Mouse (Mus musculus) megakaryocyte, embryonic 14.5 days (primary cell): ENCODE measurements around the gene Pepd. TPM values are rescaled to one million over a fixed set of nuclear protein-coding genes. Genes with fewer than 3 reads are reported as not detected.

ENCODE experiments used
- H3K27me3 ChIP-seq: replicated peaks from 2 replicates; pipeline ENCODE3; 2012; ENCODE audit warnings: inconsistent platforms
- H3K36me3 ChIP-seq: replicated peaks from 2 replicates; pipeline ENCODE3; 2012; ENCODE audit warnings: low read length, inconsistent platforms, mixed read lengths
- H3K4me1 ChIP-seq: 2 replicates; pipeline ENCODE4 v1.6.1; 2012; ENCODE audit warnings: inconsistent platforms
- H3K4me3 ChIP-seq: replicated peaks from 2 replicates; pipeline ENCODE3; 2012; ENCODE audit warnings: moderate library complexity, mild to moderate bottlenecking, inconsistent platforms
- H3K9me3 ChIP-seq: 2 replicates; pipeline ENCODE4 v1.6.1; 2012; ENCODE audit warnings: inconsistent platforms
- FLI1 ChIP-seq: IDR thresholded peaks from 2 replicates; pipeline ENCODE4 v1.6.1; 2012; ENCODE audit warnings: low read length, inconsistent platforms, mixed read lengths
- GATA1 ChIP-seq: IDR thresholded peaks from 3 replicates; pipeline ENCODE4 v1.6.1; 2012; ENCODE audit warnings: mixed read lengths, low read length, inconsistent platforms, borderline replicate concordance
- polyA plus RNA-seq: library from polyadenylated mRNA; stranded (reverse); fragments of >175 nt; gene quantifications from 2 replicates; pipeline ENCODE4 v1.2.3, GENCODE M21; 2012; ENCODE audit warnings: low replicate concordance; ENCODE audit not compliant: insufficient read depth

The Pepd gene
- polyA plus RNA-seq, 1 experiment: 8.1 TPM

GRCm38 (mm10) chr7:35057569-35057968 lies 145.4 kb downstream of the Pepd start:
- Histone ChIP-seq H3K4me3 (no peak overlapping the region), H3K36me3 (peaks cover 12% of the 10 kb centered on the region), H3K27me3 (peaks cover 2% of the 10 kb centered on the region), H3K9me3 (peaks cover 13% of the 10 kb centered on the region), H3K4me1 (peaks cover 39% of the 10 kb centered on the region)
- TF ChIP-seq FLI1 (no peak), GATA1 (no peak)

- H3K36me3 ChIP-seq: peaks cover 5% of the 10 kb centered on the region
- H3K9me3 ChIP-seq: peaks cover 13% of the 10 kb centered on the region
- no peak for TF ChIP-seq GATA1
- TF ChIP-seq FLI1: no peak
- peaks cover 32% of the 10 kb centered on the region for H3K4me1 ChIP-seq
- H3K27me3 ChIP-seq: peaks cover 2% of the 10 kb centered on the region
- H3K4me3 ChIP-seq: no peak overlapping the region
Measured at GRCm38 (mm10) chr7:35058329-35058728, 146.2 kb downstream of the Pepd start.

GRCm38 (mm10) chr7:35059467-35059866 lies 147.3 kb downstream of the Pepd start:
- no peak overlapping the region for H3K4me3 ChIP-seq
- H3K9me3 ChIP-seq: peaks cover 14% of the 10 kb centered on the region
- peaks cover 2% of the 10 kb centered on the region for H3K27me3 ChIP-seq
- H3K4me1 ChIP-seq: peaks cover 29% of the 10 kb centered on the region
- TF ChIP-seq FLI1 (no peak), GATA1 (no peak)
- H3K36me3 ChIP-seq: no peaks in the 10 kb centered on the region

GRCm38 (mm10) chr7:35064286-35065258 lies 152.4 kb downstream of the Pepd start:
- H3K36me3 ChIP-seq: no peaks in the 10 kb centered on the region
- no peak for TF ChIP-seq FLI1
- TF ChIP-seq GATA1: no peak
- H3K4me3 ChIP-seq: no peak overlapping the region
- H3K4me1 ChIP-seq: peaks cover 24% of the 10 kb centered on the region
- peaks cover 2% of the 10 kb centered on the region for H3K27me3 ChIP-seq
- H3K9me3 ChIP-seq: peaks cover 27% of the 10 kb centered on the region

- Histone ChIP-seq H3K27me3 (peaks cover 2% of the 10 kb centered on the region), H3K4me3 (no peak overlapping the region), H3K4me1 (peaks cover 33% of the 10 kb centered on the region), H3K9me3 (peaks cover 17% of the 10 kb centered on the region), H3K36me3 (no peaks in the 10 kb centered on the region)
- TF ChIP-seq GATA1 (no peak), FLI1 (no peak)
Measured at GRCm38 (mm10) chr7:35065958-35066357, 153.8 kb downstream of the Pepd start.

GRCm38 (mm10) chr7:35066640-35067212 lies 154.5 kb downstream of the Pepd start:
- peaks cover 34% of the 10 kb centered on the region for H3K4me1 ChIP-seq
- TF ChIP-seq FLI1 (no peak), GATA1 (no peak)

GRCm38 (mm10) chr7:35076645-35077044 lies 164.5 kb downstream of the Pepd start:
- Histone ChIP-seq H3K4me3 (no peak overlapping the region), H3K27me3 (no peaks in the 10 kb centered on the region), H3K4me1 (peaks cover 21% of the 10 kb centered on the region), H3K9me3 (no peaks in the 10 kb centered on the region), H3K36me3 (no peaks in the 10 kb centered on the region)
- no peak for TF ChIP-seq GATA1
- TF ChIP-seq FLI1: no peak

More at GRCm38 (mm10) chr7:35066640-35067212, 154.5 kb downstream of the Pepd start:
- Histone ChIP-seq H3K27me3 (peaks cover 2% of the 10 kb centered on the region), H3K36me3 (no peaks in the 10 kb centered on the region), H3K4me3 (no peak overlapping the region), H3K9me3 (peaks cover 17% of the 10 kb centered on the region)

GRCm38 (mm10) chr7:35080843-35081338 lies 168.7 kb downstream of the Pepd start:
- Histone ChIP-seq H3K9me3 (no peaks in the 10 kb centered on the region), H3K27me3 (peaks cover 7% of the 10 kb centered on the region), H3K4me3 (peak overlapping the region; percentile 87), H3K4me1 (peaks cover 28% of the 10 kb centered on the region), H3K36me3 (no peaks in the 10 kb centered on the region)
- no peak for TF ChIP-seq FLI1
- TF ChIP-seq GATA1: no peak

GRCm38 (mm10) chr7:35081406-35082104 lies 169.4 kb downstream of the Pepd start:
- Histone ChIP-seq H3K27me3 (peaks cover 13% of the 10 kb centered on the region), H3K4me1 (peaks cover 33% of the 10 kb centered on the region), H3K4me3 (peak overlapping the region; percentile 87), H3K36me3 (no peaks in the 10 kb centered on the region), H3K9me3 (no peaks in the 10 kb centered on the region)
- TF ChIP-seq FLI1 (no peak), GATA1 (no peak)
